Mouse (Mus musculus): Measurements from ENCODE around the gene Acod1. TPM values are rescaled to one million over a fixed set of nuclear protein-coding genes. Genes with fewer than 3 reads are reported as not detected.

Acod1 gene
- polyA plus RNA-seq, 1 experiment from 2014 or later, result not detected

Other genes with a start within 250 kb of the Acod1 start
- gene Kctd12, start 64.3 kb upstream of the Acod1 start, polyA plus RNA-seq (2015; fragmentation: Nextera tagmentation; extraction: Ambion mirVana), result 3.8 and 6.9 TPM in 2 replicates
- gene Cln5, start 23.2 kb downstream of the Acod1 start, polyA plus RNA-seq (2015; fragmentation: Nextera tagmentation; extraction: Ambion mirVana), result 24.6 and 29.4 TPM in 2 replicates
- gene Fbxl3, start 52.6 kb downstream of the Acod1 start, polyA plus RNA-seq (2015; fragmentation: Nextera tagmentation; extraction: Ambion mirVana), result 18.0 and 18.8 TPM in 2 replicates